Mouse (Mus musculus) kidney, postnatal 0 days (tissue): Measurements from ENCODE around the gene Pakap. TPM values are rescaled to one million over a fixed set of nuclear protein-coding genes. Genes with fewer than 3 reads are reported as not detected.

Experiments used
- ATAC-seq: fragments of 200-750 bp; cut with Nextera tagmentation; replicated peaks from 2 replicates; pipeline ENCODE4 v1.8.0; 2017; ENCODE audit warnings: low read depth, moderate number of reproducible peaks, moderate TSS enrichment, moderate library complexity; ENCODE audit not compliant: low FRiP score
- DNase-seq: peaks from one replicate; pipeline ENCODE4 v3.0.0-alpha.2; 2016; ENCODE audit warnings: low spot score
- H3K27ac ChIP-seq: fragments of 300-500 bp; sonication (generic); 2 replicates; pipeline ENCODE4 v1.5.1; 2014; ENCODE audit warnings: mild to moderate bottlenecking
- H3K27me3 ChIP-seq: fragments of 300-500 bp; sonication (generic); 2 replicates; pipeline ENCODE4 v1.6.1; 2014; ENCODE audit warnings: low read length, mixed read lengths; ENCODE audit not compliant: insufficient read depth
- H3K36me3 ChIP-seq: fragments of 300-500 bp; sonication (generic); 2 replicates; pipeline ENCODE4 v1.6.1; 2014; ENCODE audit warnings: low read length, mixed read lengths; ENCODE audit not compliant: insufficient read depth
- H3K4me1 ChIP-seq: fragments of 300-500 bp; sonication (generic); replicated peaks from 2 replicates; pipeline ENCODE4 v1.6.1; 2014; ENCODE audit warnings: antibody characterized with exemption, low read length, mixed read lengths; ENCODE audit not compliant: insufficient read depth
- H3K4me2 ChIP-seq: fragments of 300-500 bp; sonication (generic); 2 replicates; pipeline ENCODE4 v1.6.1; 2014; ENCODE audit warnings: mild to moderate bottlenecking, low read length, moderate library complexity, mixed read lengths
- H3K4me3 ChIP-seq: fragments of 300-500 bp; sonication (generic); replicated peaks from 2 replicates; pipeline ENCODE4 v1.5.1; 2014; ENCODE audit warnings: low read depth, low read length
- H3K9ac ChIP-seq: fragments of 300-500 bp; sonication (generic); 2 replicates; pipeline ENCODE4 v1.6.1; 2014; ENCODE audit warnings: low read depth, low read length
- H3K9me3 ChIP-seq: fragments of 300-500 bp; sonication (generic); replicated peaks from 2 replicates; pipeline ENCODE4 v1.6.1; 2016; ENCODE audit warnings: low read length, inconsistent platforms, mixed read lengths
- CTCF ChIP-seq: IDR thresholded peaks from 2 replicates; pipeline ENCODE4 v1.5.1; 2016; ENCODE audit warnings: antibody characterized with exemption, low read depth, mild to moderate bottlenecking, moderate library complexity
- WGBS: fragments of 180-500 bp; shearing (Covaris S2); extraction: QIAGEN DNeasy Blood & Tissue Kit; methylation state at CpG from one replicate; pipeline ENCODE4 v1.1.7; 2014; 5-methylcytosine and 5-hydroxymethylcytosine counted together
- polyA plus RNA-seq: library from polyadenylated mRNA; unstranded; fragments of >200 nt; fragmentation: Nextera tagmentation; extraction: Ambion mirVana; gene quantifications from 2 replicates; pipeline ENCODE4 v1.2.1, GENCODE M21; 2015

Gene Pakap
- polyA plus RNA-seq, 1 experiment from 2014 or later = 11.5 TPM

DNA sequence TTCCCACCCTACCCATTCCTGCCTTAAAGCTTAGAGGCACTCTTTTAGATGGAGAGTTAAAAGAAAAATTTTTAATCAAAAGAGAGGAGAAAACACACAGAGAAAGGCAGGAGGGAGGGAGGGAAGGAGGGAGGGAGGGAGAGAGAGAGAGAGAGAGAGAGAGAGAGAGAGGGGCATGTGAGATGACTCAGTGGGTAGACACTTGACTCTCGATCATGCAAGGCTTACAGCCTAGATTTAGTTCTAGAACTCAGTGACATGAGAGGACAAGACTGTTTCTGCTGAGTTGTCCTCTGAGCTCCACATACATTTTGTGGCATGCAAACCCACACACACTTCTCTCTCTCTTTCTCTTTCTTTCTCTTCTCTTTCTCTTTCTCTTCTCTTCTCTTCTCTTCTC lies 8.5 kb upstream of the Pakap start:
- H3K36me3 ChIP-seq = no peaks in the 10 kb centered on the region
- no peak for ATAC-seq
- WGBS = 85% methylated on average over 1 of the region's 1 CpGs

DNA sequence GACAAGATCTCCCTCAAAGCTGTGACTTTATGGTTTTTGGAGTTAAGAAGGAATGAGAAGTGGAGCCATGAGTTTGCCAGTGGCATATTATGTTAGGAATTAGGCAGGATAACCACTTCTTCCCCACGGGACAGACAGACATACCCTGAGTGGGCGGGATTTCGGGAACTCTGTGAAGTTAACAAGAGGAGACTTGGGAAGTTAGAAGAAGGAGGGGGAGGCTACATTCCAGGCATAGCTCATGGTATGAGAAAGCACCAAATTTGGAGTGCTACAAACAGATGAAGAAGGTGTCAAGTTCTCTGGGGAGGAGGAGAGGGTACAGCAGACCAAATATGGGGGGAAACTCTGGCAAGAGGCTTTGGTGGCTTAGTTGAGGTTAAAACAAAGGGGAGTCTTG lies 8.0 kb upstream of the Pakap start:
- H3K9me3 ChIP-seq = no peaks in the 10 kb centered on the region
- 47% methylated on average over 3 of the region's 3 CpGs for WGBS
- H3K9ac ChIP-seq = no peak overlapping the region
- H3K27me3 ChIP-seq = no peaks in the 10 kb centered on the region
- DNase-seq = peak; percentile 85
- no peak for TF ChIP-seq CTCF
- no peak for ATAC-seq
- H3K4me1 ChIP-seq = no peaks in the 10 kb centered on the region
- H3K4me3 ChIP-seq = no peak overlapping the region
- H3K27ac ChIP-seq = peak overlapping the region; percentile 8; the same call in 1 of the 2 replicates
- H3K4me2 ChIP-seq = no peak overlapping the region
- H3K36me3 ChIP-seq = no peaks in the 10 kb centered on the region

More for the DNA sequence above, 8.5 kb upstream of the Pakap start:
- Histone ChIP-seq H3K27ac (no peak overlapping the region), H3K9me3 (no peaks in the 10 kb centered on the region), H3K4me3 (no peak overlapping the region), H3K4me2 (no peak overlapping the region), H3K4me1 (no peaks in the 10 kb centered on the region), H3K9ac (no peak overlapping the region), H3K27me3 (no peaks in the 10 kb centered on the region)
- no peak for DNase-seq
- no peak for TF ChIP-seq CTCF

DNA sequence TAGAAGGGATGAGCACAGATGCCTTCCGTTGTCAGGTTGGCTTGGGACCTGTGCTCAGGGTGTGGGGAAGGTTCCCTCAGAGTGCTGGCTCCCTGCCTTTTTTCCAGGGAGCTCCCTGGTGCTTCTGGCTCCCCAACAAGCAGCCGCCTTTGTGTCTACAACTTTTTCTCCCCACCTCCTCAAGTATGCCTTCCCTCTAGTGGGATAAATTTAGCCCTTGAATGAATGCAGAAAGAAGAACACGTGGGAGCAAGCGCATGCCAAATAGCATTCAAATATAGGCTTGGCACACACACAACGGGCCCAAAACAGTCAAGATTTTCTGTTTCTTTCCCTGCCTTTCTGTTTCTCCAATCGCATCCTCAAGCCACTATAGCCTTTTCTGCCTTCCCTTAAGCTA lies 6.9 kb upstream of the Pakap start:
- ATAC-seq (no peak), DNase-seq (no peak)
- Histone ChIP-seq H3K36me3 (no peaks in the 10 kb centered on the region), H3K4me1 (no peaks in the 10 kb centered on the region), H3K4me3 (no peak overlapping the region), H3K9ac (no peak overlapping the region), H3K27ac (0 out of 2 replicates have a peak overlapping the region, but pooled peaks have one; percentile 8), H3K27me3 (no peaks in the 10 kb centered on the region), H3K9me3 (no peaks in the 10 kb centered on the region), H3K4me2 (no peak overlapping the region)
- WGBS = 71% methylated on average over 6 of the region's 6 CpGs
- TF ChIP-seq CTCF = no peak

DNA sequence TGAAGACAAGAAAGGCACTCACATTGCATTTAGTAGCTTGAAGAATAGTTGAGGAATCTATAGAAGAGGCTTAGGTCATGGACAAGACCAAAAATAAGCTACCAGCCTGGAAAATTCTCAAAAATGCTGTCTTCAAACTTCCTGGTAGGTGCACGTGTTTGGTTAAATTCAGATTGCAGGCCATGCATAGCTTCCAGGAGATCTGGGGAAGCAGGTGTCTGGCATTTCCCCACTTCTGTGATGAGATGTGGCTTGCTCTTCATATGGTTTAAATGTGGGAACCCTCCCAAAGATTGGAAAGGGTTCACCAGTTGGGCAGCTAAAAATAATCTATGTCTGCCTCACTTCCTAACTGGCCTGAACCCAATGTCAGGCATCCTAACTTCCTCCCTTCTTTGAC lies 2.7 kb upstream of the Pakap start:
- ATAC-seq (no peak), DNase-seq (no peak)
- no peaks in the 10 kb centered on the region for H3K36me3 ChIP-seq
- TF ChIP-seq CTCF = no peak
- H3K4me2 ChIP-seq = no peak overlapping the region
- peaks cover 4% of the 10 kb centered on the region; the same call in 1 of the 2 replicates for H3K27me3 ChIP-seq
- H3K9ac ChIP-seq = no peak overlapping the region
- H3K27ac ChIP-seq = no peak overlapping the region
- H3K4me1 ChIP-seq = peaks cover 7% of the 10 kb centered on the region; the same call in 1 of the 2 replicates
- H3K4me3 ChIP-seq = no peak overlapping the region
- 86% methylated on average over 1 of the region's 1 CpGs for WGBS
- H3K9me3 ChIP-seq = no peaks in the 10 kb centered on the region

DNA sequence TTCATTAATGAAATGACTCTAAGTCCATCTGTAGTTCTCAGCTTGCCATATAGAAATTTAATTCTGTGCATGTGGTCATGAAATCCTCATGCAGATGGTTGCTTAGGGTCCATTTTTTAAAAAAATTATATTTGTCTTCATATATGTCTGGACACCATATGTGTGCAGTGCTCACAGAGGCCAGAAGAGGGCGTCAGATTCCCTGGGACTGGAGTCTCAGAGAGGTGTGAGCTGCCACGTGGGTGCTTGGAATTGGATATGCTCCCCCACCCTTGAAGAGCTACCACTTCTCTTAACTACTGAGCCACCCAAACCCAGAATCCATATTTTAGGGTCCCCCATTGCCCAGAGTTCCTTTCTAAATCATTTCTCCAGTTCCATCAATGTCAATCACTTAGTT lies 2.2 kb upstream of the Pakap start:
- ATAC-seq = no peak

DNA sequence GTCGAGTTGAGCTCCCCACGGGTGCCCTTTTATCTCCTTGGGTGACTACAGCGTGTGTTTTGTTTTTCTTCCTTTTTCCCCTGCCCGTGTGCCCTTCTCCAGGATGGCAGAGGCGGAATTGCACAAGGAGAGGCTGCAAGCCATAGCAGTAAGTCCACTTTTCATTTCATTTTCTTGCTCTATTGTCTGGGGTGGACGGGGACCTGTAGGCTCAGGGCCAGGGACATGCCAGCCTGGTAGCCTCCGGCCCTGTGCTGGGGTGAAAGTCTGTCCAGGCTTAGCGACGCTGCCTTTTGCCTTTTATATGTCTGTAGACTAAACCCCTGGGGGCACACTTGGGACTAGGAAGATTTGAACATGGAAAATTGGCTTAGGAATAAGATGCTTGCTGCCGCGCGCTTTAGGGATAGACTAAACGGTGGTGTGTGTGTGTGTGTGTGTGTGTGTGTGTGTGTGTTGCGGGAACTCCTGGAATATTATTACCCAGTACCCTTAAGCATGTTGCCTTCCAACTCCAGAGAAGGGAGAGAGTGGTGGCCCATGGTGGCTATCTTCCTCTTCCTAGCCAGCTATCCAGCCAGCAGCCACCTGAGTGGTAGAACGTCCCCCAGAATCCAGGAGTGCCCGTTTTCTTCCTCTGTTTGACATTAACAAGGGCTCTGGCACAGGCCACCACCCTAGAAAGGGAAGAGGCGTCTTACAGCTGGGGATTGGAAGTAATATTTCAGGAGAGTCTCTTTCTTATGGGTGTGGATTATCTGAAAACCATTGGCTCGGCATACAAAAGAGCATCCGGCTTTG lies 489 bp downstream of the Pakap start:
- 0 out of 2 replicates have a peak overlapping the region, but pooled peaks have one; percentile 36 for H3K27ac ChIP-seq
- H3K27me3 ChIP-seq = peaks cover 4% of the 10 kb centered on the region; the same call in 1 of the 2 replicates
- 51% methylated on average over 19 of the region's 19 CpGs for WGBS
- peak overlapping the region; percentile 97 for H3K4me2 ChIP-seq
- no peak for TF ChIP-seq CTCF
- peak overlapping the region; percentile 63 for H3K9ac ChIP-seq
- H3K9me3 ChIP-seq = no peaks in the 10 kb centered on the region
- H3K36me3 ChIP-seq = no peaks in the 10 kb centered on the region
- ATAC-seq (no peak; the same call in 1 of the 2 replicates), DNase-seq (no peak)
- peaks cover 7% of the 10 kb centered on the region; the same call in 1 of the 2 replicates for H3K4me1 ChIP-seq
- peak overlapping the region; percentile 52 for H3K4me3 ChIP-seq

More for the DNA sequence above, 2.2 kb upstream of the Pakap start:
- Histone ChIP-seq H3K36me3 (no peaks in the 10 kb centered on the region), H3K9ac (no peak overlapping the region), H3K4me1 (peaks cover 7% of the 10 kb centered on the region; the same call in 1 of the 2 replicates), H3K4me2 (no peak overlapping the region), H3K27ac (no peak overlapping the region), H3K9me3 (no peaks in the 10 kb centered on the region), H3K4me3 (no peak overlapping the region), H3K27me3 (peaks cover 4% of the 10 kb centered on the region; the same call in 1 of the 2 replicates)
- peak; percentile 21; the same call in 1 of the 2 replicates for TF ChIP-seq CTCF
- WGBS = 56% methylated on average over 2 of the region's 2 CpGs
- no peak for DNase-seq
